Mouse (Mus musculus) embryo, embryonic 10 days (tissue): ENCODE measurements around the gene Cort.
"Not testable (repeated sequence)": the region's sequence is repeated elsewhere in the genome, so short reads cannot be mapped to it uniquely, and the experiment has no call there.

Experiments
- DNase-seq: peaks from one replicate; pipeline ENCODE4 v3.0.0-alpha.2; 2015; ENCODE audit warnings: low spot score

The Cort gene

DNA sequence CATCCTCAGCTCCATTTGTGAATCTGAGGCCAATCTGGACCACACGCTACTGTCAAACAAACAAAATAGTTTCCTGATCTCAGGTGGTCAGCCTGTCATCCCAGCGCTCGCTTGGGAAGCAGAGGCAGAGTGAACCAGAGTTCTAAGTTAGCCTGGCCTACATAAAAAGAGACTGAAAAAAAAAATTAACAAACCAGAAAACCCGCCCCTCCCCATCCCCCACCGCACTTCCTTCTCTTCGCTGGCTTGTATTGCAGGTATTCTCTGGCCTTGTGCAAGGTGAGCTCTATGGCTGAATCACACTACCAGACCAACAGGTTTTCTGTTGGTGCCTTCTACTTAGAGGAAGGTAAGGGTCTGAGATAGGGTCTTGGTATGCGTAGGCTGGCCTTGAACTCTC is 21.0 kb upstream of the Cort start:
- no peak for DNase-seq

- DNase-seq = no peak
Measured at GRCm38 (mm10) chr4:149145151-149145550, 18.6 kb upstream of the Cort start.

DNA sequence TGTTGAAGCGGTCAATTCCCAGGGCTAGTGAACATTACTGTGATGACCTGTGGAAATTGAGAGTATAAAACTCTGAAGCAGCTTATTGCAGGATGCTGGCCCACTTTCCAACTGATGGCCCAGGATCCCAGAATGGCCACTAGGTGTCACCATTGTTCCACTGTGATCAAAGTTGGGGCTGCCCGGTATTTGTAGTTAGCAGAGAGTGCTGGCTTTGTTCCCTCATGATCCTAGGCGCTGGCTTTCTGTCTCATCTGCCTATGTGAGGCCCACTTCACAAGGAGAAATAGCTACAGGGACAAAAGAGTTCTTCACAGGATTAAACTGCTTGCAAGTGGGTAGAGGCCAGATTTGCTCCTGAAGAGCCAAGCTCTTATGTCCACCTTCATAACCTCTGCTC is 17.9 kb upstream of the Cort start:
- peak; percentile 94 for DNase-seq

DNA sequence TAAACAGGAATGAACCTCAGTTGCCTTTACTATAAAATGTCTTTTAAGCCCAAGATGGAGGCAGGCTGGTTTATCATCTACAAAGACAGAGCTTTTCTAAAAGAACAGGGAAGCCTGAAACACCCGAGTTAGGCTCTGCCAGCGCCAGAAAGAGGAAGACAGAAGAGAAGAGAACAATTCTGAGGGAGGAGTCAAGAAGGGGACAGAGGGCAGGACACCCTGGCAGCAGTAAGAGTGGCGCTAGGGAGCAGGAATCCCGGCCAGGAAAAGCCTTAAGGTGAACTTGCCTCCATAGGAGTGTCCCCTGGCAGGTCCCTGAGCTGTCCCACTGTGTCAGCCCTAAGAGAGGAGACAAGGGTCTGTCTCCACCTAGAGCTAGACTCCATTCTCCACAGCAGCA is 17.0 kb upstream of the Cort start:
- no peak for DNase-seq

GRCm38 (mm10) chr4:149138515-149138914 is 12.0 kb upstream of the Cort start:
- no peak for DNase-seq

DNA sequence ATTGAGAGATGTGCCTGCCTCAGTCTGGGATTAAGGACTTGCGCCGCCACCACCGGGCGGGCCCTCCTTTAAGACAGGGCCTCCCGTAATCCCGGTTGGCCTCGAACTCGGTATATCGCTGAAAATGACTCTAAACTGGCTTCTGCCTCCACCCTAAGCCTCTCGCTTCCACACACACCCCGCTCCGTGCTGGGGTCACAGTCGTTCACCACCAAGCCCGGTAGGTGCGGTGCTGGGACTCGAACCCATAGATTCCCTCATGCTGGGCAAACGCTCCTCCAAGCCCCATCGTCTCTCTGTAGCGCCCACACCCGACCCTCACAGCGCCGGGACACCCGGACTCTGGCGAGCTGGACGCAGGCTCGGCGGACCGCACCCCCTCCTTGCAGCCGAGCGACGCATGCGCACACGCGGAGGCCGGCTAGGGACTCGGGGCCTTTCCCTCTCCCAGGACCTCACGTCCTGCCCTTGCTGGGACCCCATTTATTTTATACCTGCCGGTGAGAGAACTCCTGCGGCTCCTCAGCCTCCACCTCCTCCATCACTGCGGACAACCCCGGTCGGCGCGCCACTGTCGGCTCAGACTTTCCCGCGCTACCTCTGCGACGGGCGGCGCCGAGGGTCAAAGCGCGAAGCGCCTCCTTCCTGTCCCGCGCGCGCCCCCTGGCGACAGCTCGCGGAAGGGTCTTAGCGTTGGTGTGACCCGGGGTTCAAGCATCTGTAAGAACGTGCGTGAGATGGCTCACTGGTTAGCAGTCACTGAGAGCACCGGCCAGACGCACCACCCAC is 10.6 kb upstream of the Cort start, which contains the start of gene Cenps:
Gene Cenps, minus strand, starts transcription at position 648 of the 789 bp plus-strand sequence.
- peak; percentile 95 for DNase-seq

- no peak for DNase-seq
Measured at GRCm38 (mm10) chr4:149136116-149136850, 9.7 kb upstream of the Cort start.

DNA sequence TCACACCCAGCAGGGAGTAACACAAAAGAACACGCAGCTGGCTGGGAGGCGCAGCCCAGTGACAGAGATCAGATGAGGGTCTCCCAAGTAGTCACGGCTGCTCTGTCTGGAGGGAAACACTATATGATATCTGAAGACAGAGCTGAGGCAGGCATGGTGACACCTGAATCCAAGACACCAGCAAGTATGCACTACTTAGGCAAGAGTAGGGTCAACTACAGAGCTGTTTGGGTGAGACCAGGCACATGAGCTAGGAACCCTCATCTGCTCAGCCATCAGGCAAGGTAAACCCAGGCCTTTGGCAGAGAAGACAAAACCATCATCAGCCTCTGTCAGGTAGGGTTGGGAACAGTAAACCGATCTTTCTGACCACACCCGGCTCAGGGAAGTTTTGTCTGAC is 6.8 kb upstream of the Cort start:
- no peak for DNase-seq

GRCm38 (mm10) chr4:149131789-149132565 is 5.4 kb upstream of the Cort start:
- no peak for DNase-seq

DNA sequence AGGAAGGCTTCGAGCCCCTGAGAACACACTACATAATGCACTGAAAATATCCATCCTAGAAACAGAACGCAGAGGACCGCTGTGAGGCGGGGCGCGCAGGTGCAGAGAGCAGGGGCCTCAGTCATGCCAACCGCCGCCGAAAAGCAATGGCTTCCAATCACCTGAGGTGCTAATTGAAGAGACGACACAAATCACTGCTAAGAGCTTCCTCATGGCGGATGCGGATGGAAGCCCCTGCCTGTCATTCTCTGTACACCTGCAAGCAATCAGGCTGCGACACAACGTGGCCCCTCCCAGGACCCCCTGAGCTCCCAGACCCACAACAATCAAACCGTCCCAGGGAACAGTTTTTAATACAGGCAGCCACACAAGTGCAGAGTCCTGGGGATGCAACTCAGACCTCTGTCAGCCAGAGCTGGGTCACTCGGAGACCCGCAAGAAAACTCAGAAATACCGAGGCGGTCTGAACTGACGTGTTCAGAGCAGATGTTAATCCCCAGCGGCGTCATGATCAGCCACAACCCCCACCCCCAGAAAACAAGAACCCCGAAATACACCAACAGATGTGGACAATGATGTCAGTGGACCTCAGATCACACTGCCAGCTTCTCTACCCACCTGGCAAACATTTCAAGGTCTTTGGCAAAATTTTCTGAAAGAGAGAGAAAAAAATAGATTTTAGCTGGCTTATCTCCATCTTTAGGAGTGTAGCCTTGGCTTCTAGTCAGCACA is 4.6 kb upstream of the Cort start:
- DNase-seq = no peak

DNA sequence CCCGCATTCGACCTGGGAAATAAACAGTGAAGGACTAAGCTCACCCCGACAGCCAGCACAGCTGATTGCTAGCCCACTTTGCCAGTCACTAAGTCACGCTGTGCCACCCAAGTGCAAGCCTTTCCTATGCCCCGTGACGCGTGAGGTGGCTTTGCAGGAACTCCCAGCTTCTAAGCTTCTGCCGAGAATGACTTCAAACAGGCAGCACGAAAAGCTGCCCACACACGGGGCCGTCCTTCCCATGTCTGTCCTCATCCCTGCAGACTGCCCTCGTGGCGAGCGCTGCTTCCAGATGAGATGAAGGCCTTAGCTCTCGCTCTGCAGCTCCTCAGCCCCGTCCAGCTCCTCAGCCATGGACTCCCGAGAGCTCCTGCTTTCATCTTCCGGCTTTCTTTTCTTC is 1.9 kb upstream of the Cort start:
- DNase-seq = no peak

DNA sequence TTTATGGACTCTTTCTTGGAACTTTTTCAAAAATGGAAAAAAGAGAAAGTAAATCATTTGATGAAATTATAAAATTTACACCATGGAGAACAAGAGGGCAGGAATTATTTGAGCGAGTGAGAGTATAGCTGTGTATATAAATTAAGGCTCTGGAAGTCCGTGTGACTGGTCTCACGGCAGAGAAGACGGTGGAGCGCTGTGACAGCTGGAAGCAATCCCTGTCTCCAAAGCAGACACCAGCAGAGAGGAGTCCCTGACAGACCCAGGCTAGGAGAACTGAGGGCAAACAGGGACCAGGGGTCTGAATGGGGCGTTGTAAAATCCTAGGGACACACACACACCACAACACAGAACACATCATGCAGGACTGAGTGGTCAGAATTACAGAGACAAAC is 451 bp downstream of the Cort start:
- no peak for DNase-seq

DNA sequence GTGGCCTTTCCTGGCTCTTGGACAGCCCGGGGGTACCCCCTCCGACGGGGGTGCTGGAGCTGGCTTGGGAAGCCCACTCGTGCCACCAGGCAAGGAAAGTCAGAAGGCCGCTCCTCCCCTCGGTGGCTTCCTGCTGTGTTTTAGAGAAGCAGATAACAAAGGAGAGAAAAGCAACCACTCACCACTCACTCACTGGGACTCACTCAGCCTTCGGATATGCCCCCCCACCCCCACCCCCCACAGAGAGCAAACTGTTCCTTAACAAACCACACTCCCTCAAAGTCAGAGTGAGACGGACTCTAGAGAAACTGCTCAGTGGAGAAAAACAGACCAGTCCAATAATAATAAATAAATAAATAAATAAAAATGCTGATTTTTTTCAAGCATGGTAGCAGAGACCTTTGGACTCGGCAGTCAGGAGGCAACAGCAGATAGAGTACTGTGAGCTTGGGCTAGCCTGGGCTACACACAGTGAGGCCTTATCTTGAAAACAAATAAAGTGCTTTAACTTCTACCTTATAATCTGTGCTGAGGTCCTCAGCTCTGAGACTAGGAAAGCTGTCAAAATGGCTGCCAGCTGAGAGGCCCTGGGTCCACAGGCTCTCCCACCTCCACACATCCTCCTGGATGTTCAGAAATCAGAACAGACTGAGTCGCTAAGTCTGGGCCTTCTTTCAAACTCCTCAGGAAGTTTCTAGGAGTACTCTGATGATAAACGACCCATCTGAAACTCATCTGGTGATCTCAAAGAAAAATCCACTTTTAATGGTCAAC is 1.0 kb downstream of the Cort start:
- no peak for DNase-seq

- no peak for DNase-seq
Measured at GRCm38 (mm10) chr4:149123432-149123831, 3.1 kb downstream of the Cort start.

GRCm38 (mm10) chr4:149119978-149120562 is 6.5 kb downstream of the Cort start:
- DNase-seq = not testable (repeated sequence)

DNA sequence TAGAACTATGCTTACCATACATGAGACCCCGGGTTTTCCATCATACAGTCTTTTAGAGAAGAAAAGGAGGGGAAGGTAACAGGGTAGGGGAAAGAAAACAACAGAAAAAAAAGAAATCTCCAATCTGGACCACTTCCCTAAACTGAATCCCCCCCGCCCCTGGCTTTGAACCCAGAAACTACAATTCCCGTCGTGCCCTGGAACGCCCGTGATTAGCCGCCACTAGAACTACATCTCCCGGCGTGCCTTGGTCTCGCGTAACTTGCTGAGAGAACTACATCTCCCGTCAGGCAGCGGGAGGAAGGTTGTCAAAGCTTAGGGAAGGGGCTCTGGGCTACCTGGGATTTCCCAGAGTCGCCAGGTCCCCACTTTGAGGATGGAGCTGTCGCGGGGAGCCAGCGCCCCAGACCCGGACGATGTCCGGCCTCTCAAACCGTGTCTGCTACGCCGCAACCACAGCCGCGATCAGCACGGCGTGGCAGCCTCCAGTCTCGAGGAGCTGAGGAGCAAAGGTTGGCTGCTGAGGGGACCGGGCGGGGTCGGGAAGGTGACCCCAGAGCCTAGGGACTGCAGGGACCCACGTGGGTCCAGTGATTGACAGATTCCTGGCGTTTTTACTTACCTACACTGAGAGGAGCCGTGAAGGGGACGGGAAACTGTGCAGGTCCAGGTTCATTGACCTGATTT is 22.5 kb downstream of the Cort start, which contains the start of gene Dffa:
Gene Dffa, plus strand, starts transcription at position 272 of the 687 bp plus-strand sequence.
- DNase-seq = peak; percentile 98

GRCm38 (mm10) chr4:149101456-149101855 is 25.1 kb downstream of the Cort start:
- no peak for DNase-seq

- DNase-seq = not testable (repeated sequence)
Measured at GRCm38 (mm10) chr4:149100449-149100848, 26.1 kb downstream of the Cort start.

DNA sequence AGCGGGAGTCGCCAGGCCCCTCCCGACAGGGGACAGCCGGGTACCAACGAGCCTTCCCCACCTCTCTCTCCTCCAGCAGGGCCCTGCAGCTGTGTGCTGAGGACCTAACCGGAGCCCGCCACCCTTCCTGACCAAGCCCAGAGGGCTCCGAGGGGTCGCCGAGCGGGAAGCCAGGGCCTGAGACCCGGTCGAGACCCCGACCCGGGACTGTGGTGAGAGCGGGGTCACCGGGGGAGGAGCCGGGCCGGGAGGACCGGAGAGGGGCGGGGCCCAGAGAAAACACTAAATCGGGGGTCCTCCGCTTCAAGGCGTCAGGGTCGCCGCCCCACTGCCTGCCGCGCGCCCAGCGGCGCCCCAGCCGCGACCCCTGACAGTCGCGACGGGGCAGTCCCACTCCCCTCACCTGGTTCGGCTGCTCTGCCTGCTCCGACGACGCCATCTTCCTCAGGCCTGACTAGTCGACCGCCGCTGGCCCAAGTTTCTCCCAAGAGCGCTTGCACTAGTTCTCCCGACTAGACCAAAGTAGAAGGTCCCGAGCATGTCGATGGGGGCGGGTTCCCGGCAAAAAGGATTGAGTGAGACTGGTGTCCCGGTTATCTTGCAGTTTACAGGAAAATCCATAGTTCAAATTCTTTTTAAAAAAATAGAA is 27.1 kb downstream of the Cort start, which contains the start of gene Pex14:
Gene Pex14, minus strand, starts transcription at position 508 of the 649 bp plus-strand sequence.
- peak; percentile 96 for DNase-seq
